Mouse (Mus musculus): ENCODE data around the gene Cbx3. TPM values are rescaled to one million over a fixed set of nuclear protein-coding genes. Genes with fewer than 3 reads are reported as not detected.
A peak's percentile ranks its signal among the peaks of the same experiment; 100 is the strongest.

The Cbx3 gene
- polyA plus RNA-seq, 1 experiment from 2014 or later = 589 TPM

GRCm38 (mm10) chr6:51457283-51457682 lies 12.9 kb upstream of the Cbx3 start:
- H3K9me3 ChIP-seq = no peaks in the 10 kb centered on the region
- H3K9ac ChIP-seq = no peak overlapping the region
- no peaks in the 10 kb centered on the region for H3K4me1 ChIP-seq
- H3K4me2 ChIP-seq (replicated peaks) = no peak overlapping the region
- no peak for ATAC-seq (ENCODE audit: low FRiP score, low read depth)
- WGBS = 81% methylated on average over 3 of the region's 3 CpGs
- no peak overlapping the region for H3K27ac ChIP-seq
- peaks cover 32% of the 10 kb centered on the region for H3K36me3 ChIP-seq
- no peak overlapping the region for H3K4me3 ChIP-seq
- no peaks in the 10 kb centered on the region for H3K27me3 ChIP-seq (replicated peaks)

DNA sequence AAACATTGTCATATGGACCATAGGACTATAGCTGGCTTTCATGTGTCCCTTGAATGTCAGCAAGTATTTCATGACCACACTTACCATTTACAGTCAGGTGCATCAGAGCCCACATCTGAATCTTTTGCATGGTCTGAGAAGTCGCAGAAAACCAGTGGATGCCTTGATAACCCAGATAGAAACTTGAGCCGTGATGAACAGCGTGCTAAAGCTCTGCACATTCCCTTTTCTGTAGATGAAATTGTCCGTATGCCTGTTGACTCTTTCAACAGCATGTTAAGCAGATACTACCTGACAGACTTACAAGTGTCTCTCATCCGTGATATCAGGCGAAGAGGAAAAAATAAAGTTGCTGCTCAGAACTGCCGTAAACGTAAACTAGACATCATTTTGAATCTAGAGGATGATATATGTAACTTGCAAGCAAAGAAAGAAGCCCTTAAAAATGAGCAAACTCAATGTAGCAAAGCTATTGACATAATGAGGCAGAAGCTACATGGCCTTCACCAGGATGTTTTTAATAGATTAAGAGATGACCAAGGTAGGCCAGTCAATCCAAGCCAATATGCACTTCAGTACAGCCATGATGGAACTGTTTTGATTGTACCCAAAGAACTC lies 12.3 kb upstream of the Cbx3 start:
- no peak overlapping the region for H3K4me3 ChIP-seq
- no peaks in the 10 kb centered on the region for H3K4me1 ChIP-seq
- 87% methylated on average over 8 of the region's 8 CpGs for WGBS
- H3K36me3 ChIP-seq = peaks cover 33% of the 10 kb centered on the region
- no peak overlapping the region for H3K27ac ChIP-seq
- no peak overlapping the region for H3K4me2 ChIP-seq (replicated peaks)
- ATAC-seq (ENCODE audit: low FRiP score, low read depth) = no peak
- H3K27me3 ChIP-seq (replicated peaks) = no peaks in the 10 kb centered on the region
- no peak overlapping the region for H3K9ac ChIP-seq
- H3K9me3 ChIP-seq = no peaks in the 10 kb centered on the region

DNA sequence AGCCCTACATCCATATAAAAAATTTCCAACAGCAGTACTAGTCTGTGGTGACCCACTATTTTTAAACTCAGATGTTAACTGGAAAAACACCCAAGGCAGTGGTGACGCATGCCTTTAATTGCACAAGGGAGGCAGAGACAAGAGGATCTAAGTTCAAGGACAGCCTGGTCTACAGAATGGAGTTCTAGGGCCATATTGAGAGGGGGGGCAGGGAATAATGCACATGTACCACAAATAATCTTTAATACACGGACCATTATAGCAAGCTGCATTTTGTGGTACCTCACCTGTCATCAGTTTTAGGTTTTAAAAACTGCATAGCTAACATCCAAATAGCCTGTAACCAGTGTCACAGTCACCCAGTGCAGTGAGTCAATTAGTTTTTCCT lies 11.2 kb upstream of the Cbx3 start:
- Histone ChIP-seq H3K9ac (no peak overlapping the region), H3K4me1 (no peaks in the 10 kb centered on the region), H3K36me3 (peaks cover 44% of the 10 kb centered on the region), H3K27ac (no peak overlapping the region), H3K9me3 (no peaks in the 10 kb centered on the region), H3K27me3 (replicated peaks) (no peaks in the 10 kb centered on the region), H3K4me3 (no peak overlapping the region), H3K4me2 (replicated peaks) (no peak overlapping the region)
- WGBS = 42% methylated on average over 2 of the region's 2 CpGs
- no peak; the same call in 1 of the 2 replicates for ATAC-seq (ENCODE audit: low FRiP score, low read depth)

GRCm38 (mm10) chr6:51459313-51460020 lies 10.7 kb upstream of the Cbx3 start:
- Histone ChIP-seq H3K9me3 (no peaks in the 10 kb centered on the region), H3K27ac (no peak overlapping the region), H3K36me3 (peaks cover 47% of the 10 kb centered on the region), H3K4me3 (no peak overlapping the region), H3K27me3 (replicated peaks) (no peaks in the 10 kb centered on the region), H3K4me1 (no peaks in the 10 kb centered on the region), H3K9ac (no peak overlapping the region), H3K4me2 (replicated peaks) (no peak overlapping the region)
- 43% methylated on average over 5 of the region's 5 CpGs for WGBS
- peak; percentile 71 for ATAC-seq (ENCODE audit: low FRiP score, low read depth)

DNA sequence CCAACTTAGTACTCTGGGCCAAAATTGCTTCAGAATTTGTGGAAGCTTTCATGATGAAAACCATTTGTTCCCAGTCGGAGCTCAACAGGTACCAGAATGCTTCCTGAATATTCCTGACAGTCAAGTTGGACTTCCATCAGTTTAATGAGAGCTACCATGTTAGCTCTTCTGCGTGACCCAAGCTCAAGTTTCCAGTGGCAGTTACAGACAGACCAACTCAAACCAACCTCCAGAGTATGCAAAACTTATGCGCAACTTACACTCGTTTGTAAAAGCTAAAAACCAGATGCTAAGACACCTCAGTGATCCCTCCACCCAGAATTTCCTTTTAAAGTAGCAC lies 10.2 kb upstream of the Cbx3 start:
- ATAC-seq (ENCODE audit: low FRiP score, low read depth) = no peak
- Histone ChIP-seq H3K36me3 (peaks cover 51% of the 10 kb centered on the region), H3K4me3 (no peak overlapping the region), H3K27me3 (replicated peaks) (no peaks in the 10 kb centered on the region), H3K9me3 (no peaks in the 10 kb centered on the region), H3K4me2 (replicated peaks) (no peak overlapping the region), H3K4me1 (no peaks in the 10 kb centered on the region), H3K27ac (no peak overlapping the region), H3K9ac (no peak overlapping the region)
- 79% methylated on average over 4 of the region's 4 CpGs for WGBS

GRCm38 (mm10) chr6:51460363-51460762 lies 9.8 kb upstream of the Cbx3 start:
- no peak overlapping the region for H3K9ac ChIP-seq
- H3K9me3 ChIP-seq = no peaks in the 10 kb centered on the region
- 81% methylated on average over 3 of the region's 3 CpGs for WGBS
- no peaks in the 10 kb centered on the region for H3K27me3 ChIP-seq (replicated peaks)
- H3K4me1 ChIP-seq = no peaks in the 10 kb centered on the region
- H3K4me3 ChIP-seq = no peak overlapping the region
- ATAC-seq (ENCODE audit: low FRiP score, low read depth) = no peak
- peaks cover 54% of the 10 kb centered on the region for H3K36me3 ChIP-seq
- no peak overlapping the region for H3K4me2 ChIP-seq (replicated peaks)
- H3K27ac ChIP-seq = no peak overlapping the region

DNA sequence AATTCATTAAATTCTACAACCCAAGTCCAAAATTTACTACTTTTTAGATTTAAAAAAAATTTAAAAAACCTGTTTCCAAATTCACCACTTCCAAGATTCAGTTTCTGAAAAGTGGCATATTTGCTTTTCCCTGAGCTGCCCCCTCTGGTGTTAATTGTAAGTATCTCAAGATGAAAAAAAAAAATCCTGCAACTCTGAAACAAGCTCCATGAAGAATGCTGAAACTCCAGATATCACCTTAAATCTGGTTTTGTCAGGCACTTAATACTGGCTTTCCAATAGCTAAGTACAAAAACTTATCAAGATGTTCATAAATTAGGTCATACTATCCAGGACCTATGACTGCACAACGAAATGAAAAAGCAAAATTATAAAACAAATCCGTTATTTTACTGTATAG lies 2.5 kb upstream of the Cbx3 start:
- WGBS = 2% methylated on average over 2 of the region's 2 CpGs

DNA sequence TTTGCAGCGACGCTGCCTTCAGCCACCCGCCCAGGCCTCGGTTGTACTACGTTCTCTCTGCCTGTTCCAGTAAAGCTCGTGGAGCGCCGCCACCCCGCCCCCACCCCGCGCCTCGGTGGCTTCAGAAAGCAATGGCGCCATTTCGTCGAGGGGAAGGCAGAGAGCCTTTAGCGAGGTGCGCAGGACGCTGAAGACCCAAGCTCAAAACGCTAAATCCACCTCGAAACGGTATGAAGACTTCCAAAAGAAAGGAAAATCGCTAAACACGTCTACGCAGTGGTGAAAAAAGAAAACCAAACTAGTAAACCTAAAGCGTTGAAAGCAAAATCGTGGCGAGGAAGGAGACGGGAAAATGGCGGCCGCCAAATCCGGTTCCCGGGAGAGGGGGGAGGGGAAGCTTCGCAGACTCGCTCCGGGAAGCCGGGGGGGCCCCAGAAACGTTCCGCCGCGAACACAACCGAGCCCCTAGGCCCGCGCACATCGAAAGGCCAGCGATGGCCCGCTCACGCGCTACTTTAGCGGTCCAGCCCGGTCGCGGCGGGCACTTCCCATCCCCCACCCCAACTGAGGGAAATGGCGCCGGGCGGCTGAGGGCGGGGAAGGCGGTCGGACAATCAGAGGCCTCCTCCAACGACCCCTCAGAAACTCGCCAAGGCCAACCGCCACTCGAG lies 1.1 kb upstream of the Cbx3 start:
- Histone ChIP-seq H3K4me1 (peaks cover 26% of the 10 kb centered on the region), H3K36me3 (peaks cover 28% of the 10 kb centered on the region), H3K4me3 (peak overlapping the region; percentile 91), H3K27me3 (replicated peaks) (no peaks in the 10 kb centered on the region), H3K27ac (peak overlapping the region; percentile 98), H3K4me2 (replicated peaks) (peak overlapping the region; percentile 64), H3K9ac (peak overlapping the region; percentile 99), H3K9me3 (no peaks in the 10 kb centered on the region)
- under 1% methylated on average over 63 of the region's 63 CpGs for WGBS
- peak; percentile 46 for ATAC-seq (ENCODE audit: low FRiP score, low read depth)

More for the DNA sequence above, 2.5 kb upstream of the Cbx3 start:
- H3K27ac ChIP-seq = no peak overlapping the region
- no peaks in the 10 kb centered on the region for H3K27me3 ChIP-seq (replicated peaks)
- peak overlapping the region; percentile 64 for H3K4me2 ChIP-seq (replicated peaks)
- H3K9ac ChIP-seq = peak overlapping the region; percentile 99; the same call in 1 of the 2 replicates
- peaks cover 21% of the 10 kb centered on the region for H3K4me1 ChIP-seq
- H3K4me3 ChIP-seq = peak overlapping the region; percentile 91
- H3K36me3 ChIP-seq = peaks cover 38% of the 10 kb centered on the region
- no peak for ATAC-seq (ENCODE audit: low FRiP score, low read depth)
- no peaks in the 10 kb centered on the region for H3K9me3 ChIP-seq

DNA sequence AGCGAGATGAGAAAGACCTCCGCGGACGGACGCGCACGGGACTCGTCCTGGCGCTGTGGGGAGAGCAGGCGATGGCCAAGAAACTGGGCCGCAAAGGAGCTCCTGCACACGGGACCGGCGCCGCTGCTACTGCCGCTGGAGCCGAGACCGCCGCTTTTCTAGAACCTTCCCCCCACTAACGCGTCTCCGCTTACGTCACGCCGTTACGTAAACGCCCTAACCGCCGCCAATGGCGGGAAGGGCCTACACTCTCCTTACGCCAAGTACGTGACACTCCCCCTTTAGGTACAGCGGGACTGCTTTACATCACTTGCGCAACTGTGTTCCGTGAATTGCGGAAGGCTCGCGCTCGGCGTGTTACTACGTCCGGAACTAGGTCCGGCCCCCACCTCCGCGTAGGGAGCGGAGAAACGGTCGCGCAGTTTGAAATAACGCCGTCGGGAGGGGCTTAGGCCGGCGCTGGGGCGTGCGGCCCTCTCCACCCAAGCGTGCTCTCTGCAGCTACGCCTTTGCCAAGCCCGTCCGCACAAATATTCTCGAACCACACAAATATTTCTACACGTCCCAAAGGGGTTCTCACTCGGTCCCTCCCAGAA lies 347 bp upstream of the Cbx3 start, which contains the start of gene Hnrnpa2b1:
Gene Hnrnpa2b1, minus strand, starts transcription at position 180 of the 596 bp plus-strand sequence.
- under 1% methylated on average over 63 of the region's 63 CpGs for WGBS
- H3K27ac ChIP-seq = peak within 1 kb of the TSS; percentile 100
- no peaks in the 10 kb centered on the region for H3K9me3 ChIP-seq
- peak within 1 kb of the TSS; percentile 99 for H3K9ac ChIP-seq
- H3K4me1 ChIP-seq = peaks cover 26% of the 10 kb centered on the region
- H3K27me3 ChIP-seq (replicated peaks) = no peaks in the 10 kb centered on the region
- peaks cover 28% of the 10 kb centered on the region for H3K36me3 ChIP-seq
- H3K4me2 ChIP-seq (replicated peaks) = peak within 1 kb of the TSS; percentile 64
- peak within 1 kb of the TSS; percentile 91 for H3K4me3 ChIP-seq
- ATAC-seq (ENCODE audit: low FRiP score, low read depth) = peak; percentile 88

GRCm38 (mm10) chr6:51471179-51471505 lies 982 bp downstream of the Cbx3 start:
- peak overlapping the region; percentile 100 for H3K27ac ChIP-seq
- H3K4me3 ChIP-seq = peak overlapping the region; percentile 91
- under 1% methylated on average over 10 of the region's 10 CpGs for WGBS
- no peaks in the 10 kb centered on the region for H3K27me3 ChIP-seq (replicated peaks)
- H3K36me3 ChIP-seq = peaks cover 25% of the 10 kb centered on the region
- ATAC-seq (ENCODE audit: low FRiP score, low read depth) = no peak
- no peaks in the 10 kb centered on the region for H3K9me3 ChIP-seq
- H3K9ac ChIP-seq = peak overlapping the region; percentile 99
- H3K4me2 ChIP-seq (replicated peaks) = peak overlapping the region; percentile 57
- H3K4me1 ChIP-seq = peaks cover 21% of the 10 kb centered on the region

DNA sequence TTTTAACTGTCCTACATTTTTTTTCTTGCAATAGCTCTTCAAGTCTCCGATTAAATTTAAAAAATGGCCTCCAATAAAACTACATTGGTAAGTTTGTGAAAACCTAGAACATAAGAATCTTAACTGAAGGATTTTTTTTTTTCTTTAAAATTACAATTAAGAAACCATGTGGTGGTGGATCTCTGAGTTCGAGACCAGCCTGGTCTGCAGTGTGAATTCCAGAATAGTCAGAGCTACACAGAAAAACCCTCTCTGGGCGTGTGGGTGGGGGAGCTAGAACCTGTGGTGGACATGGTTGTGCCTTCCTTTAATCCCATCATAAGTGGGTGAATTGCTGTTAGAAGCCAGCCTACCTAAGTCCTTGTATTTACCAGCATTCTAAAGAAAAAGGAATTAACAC lies 1.6 kb downstream of the Cbx3 start:
- WGBS = 17% methylated on average over 3 of the region's 3 CpGs
- Histone ChIP-seq H3K27me3 (replicated peaks) (no peaks in the 10 kb centered on the region), H3K27ac (no peak overlapping the region), H3K4me3 (peak overlapping the region; percentile 91), H3K9ac (peak overlapping the region; percentile 99), H3K9me3 (no peaks in the 10 kb centered on the region), H3K4me1 (peaks cover 17% of the 10 kb centered on the region), H3K36me3 (peaks cover 25% of the 10 kb centered on the region), H3K4me2 (replicated peaks) (peak overlapping the region; percentile 57)
- ATAC-seq (ENCODE audit: low FRiP score, low read depth) = no peak

DNA sequence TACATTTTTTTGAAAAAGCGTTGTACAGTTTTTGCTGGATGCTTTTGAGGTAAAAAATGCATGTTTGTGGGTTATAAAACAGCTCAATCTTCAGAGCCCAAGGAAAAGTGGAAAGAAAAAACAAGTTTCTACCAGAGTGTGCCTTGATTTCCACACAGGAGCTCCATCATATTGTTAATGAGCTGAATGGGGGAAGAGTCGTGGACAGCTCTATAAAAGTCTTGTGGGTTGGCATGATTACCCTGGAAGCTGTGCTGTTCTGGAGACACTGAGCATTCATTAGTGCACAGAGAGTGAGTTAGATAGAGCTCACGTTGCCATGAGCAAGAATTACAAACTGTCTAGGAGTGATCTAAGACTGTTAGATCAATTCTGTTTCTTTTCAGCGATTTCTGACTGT lies 2.1 kb downstream of the Cbx3 start:
- WGBS = 46% methylated on average over 4 of the region's 4 CpGs

More for the DNA sequence above, 2.1 kb downstream of the Cbx3 start:
- peaks cover 25% of the 10 kb centered on the region for H3K36me3 ChIP-seq
- H3K27ac ChIP-seq = no peak overlapping the region
- H3K4me1 ChIP-seq = peaks cover 13% of the 10 kb centered on the region; the same call in 1 of the 2 replicates
- peak overlapping the region; percentile 99 for H3K9ac ChIP-seq
- H3K4me3 ChIP-seq = peak overlapping the region; percentile 91
- H3K9me3 ChIP-seq = no peaks in the 10 kb centered on the region
- no peak for ATAC-seq (ENCODE audit: low FRiP score, low read depth)
- no peaks in the 10 kb centered on the region for H3K27me3 ChIP-seq (replicated peaks)
- H3K4me2 ChIP-seq (replicated peaks) = peak overlapping the region; percentile 57
